Mouse (Mus musculus): ENCODE results near the gene Hcfc2.

Hcfc2 gene

DNA sequence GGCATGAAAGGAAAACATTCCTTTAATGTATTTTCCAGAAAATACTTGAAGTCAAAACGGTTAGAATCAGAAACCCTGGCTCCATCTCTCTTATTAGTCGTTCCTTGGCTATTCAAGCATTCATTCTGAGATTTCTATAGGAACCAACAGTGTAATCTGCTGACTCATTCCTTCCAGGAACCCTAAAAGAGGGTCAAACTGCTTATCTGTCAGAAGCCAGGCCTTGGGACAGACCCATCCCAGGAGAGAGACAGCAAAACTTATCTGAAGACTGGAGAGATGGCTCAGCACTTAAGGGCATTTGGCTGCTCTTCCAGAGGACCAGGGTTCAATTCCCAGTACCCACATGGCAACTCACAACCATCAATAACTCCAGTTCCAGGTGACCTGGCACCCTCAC is 81.1 kb downstream of the Hcfc2 start:
- no peak for DNase-seq

DNA sequence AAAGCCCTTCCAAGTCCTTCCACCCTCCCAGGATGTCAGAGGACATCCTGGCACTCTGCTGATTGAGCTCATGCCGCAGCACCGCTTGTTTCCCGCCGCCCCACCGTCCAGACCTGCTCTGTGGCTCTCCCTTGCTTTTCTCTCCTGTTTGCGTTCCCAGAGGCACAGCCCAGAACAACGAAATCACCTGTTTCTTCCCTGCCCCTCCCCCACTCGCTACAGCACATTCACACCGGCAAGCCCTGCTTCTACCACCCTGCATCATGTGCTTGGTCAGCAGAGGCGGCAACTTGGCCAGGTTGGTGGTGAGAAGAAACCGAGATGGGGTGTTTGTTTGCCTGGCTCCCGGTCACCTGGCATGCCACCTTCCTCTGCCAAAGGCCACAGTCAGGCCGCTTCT is 81.9 kb downstream of the Hcfc2 start:
- DNase-seq, result peak; percentile 56

DNA sequence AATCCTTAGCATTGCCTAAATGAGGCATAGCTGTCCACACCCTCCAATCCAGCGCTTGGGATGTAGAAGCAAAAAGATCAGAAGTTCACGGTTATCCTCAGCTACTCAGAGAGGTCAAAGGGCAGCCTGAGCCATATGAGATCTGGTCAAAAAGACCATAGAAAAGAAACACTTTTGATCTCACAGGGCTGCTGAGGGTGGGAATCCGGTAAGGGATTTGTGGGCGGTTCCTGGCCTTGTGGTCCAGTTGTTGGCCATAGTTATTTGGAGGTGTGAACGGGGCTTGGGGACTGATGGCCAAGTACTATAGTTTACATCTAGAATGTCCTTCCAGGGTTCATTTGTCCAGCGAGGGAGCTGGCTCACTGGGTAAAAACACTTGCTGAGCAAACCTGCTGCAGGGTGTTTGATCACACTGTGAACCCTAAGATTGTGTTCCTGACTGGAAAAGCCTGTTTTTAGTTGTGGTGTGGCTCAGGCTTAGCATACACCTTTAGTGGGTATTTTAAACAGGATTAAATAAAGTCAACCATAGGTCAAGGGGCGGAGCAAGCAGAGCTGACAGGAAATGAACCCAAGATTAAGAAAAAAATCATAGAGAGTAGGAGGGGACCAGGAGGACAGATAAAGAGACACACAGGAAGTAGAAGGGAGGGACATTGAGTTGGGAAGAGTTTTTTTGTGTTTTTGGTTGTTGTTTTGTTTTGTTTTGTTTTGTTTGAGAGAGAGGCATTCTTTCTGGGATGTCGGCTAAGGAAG is 83.0 kb downstream of the Hcfc2 start:
- DNase-seq, result no peak

DNA sequence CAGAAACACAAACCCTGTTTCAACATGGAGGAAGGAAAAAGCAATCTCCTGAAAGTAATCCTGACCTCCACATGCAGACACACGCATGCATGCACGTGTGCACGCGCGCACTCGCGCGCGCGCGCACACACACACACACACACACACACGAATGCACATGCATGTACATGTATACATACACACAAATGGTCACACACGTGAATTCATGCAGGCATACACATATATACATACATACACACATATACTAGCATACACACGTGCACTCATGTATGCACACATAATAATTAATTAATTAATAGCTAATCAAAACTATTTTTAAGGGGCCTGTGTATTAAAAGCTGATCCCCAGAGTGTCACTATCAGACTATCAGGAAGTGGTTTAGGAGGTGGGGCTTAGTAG is 83.9 kb downstream of the Hcfc2 start:
- no peak for DNase-seq

- DNase-seq, result no peak
Measured at GRCm38 (mm10) chr10:82780322-82780721, 84.4 kb downstream of the Hcfc2 start.

DNA sequence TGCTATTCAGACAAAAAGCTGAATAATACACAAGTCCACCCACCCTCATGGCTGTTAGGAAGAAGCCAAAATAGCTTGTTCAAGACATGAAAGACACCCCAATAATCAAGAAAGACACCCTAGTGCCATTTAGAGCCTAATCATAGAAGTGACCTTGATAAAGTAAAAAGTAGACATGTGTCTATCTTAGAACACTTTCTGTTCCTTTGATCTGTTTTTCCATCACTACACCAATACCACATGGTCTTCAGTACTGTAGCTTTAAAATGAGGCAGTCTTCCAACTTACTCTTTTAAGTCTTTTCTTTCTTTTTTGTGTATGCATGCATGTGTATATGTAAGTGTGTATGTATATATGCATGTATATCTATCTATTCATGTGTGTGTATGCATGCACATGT is 84.9 kb downstream of the Hcfc2 start:
- DNase-seq, result no peak

GRCm38 (mm10) chr10:82782472-82782871 is 86.5 kb downstream of the Hcfc2 start:
- no peak for DNase-seq

GRCm38 (mm10) chr10:82789181-82789580 is 93.2 kb downstream of the Hcfc2 start:
- no peak for DNase-seq

DNA sequence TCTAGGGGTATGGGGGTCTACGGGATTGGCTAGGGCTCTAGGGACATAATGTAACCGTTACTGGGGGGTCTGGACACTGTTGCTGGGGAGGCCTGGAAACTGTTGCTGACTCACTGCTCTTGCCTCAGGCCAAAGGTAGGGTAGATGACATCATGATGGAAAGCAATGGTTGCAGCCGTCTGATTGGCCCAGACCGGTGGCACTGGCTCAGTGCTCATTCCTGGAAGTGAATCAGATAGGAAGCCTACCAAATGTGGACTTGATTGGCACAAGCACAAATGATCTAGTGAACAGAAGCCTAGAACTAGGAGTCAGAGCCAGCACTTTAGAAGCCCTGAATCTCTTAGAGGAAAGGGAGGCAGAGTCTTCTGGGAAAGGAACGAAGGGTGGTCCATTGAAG is 94.5 kb downstream of the Hcfc2 start:
- DNase-seq, result no peak

DNA sequence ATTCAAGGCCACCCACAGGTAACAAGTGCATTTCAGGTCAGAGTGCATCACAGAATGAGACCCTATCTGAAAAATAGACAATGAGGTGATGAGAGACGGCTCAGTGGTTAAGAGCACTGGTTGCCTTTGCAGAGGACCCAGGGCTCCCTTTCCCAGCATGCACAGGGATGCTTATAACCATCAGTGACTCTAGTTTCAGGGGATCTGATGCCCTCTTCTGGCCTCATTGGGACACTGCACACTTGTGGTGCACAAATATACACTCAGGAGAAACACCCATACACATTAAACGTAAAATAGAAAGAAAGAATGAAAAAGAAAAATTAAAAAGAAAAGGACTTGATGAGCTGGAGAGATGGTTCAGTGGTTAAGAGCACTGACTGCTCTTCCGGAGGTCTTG is 95.8 kb downstream of the Hcfc2 start:
- DNase-seq, result no peak
